ENCODE assay signal across 8 mouse cellular contexts in genomic region chr3:151001881-151002412, GRCm38 (mm10).
DNase-seq lines count a peak whose midpoint lies in the region; ATAC-seq lines count a peak whose summit lies in the region.

No protein-coding gene starts in this region.

- no peaks in the 10 kb centered on the region for H3K9me3 ChIP-seq in limb, embryonic 10.5 days (replicated peaks)

- intact Hi-C loops in gastrocnemius, postnatal 36 days (cut with DNase I) = no loop called here

- no peak overlapping the region for H3K27ac ChIP-seq in limb, embryonic 10.5 days

- no peaks in the 10 kb centered on the region; the same call in 1 of the 2 replicates for H3K27me3 ChIP-seq in limb, embryonic 10.5 days (ENCODE audit: low read depth, poor library complexity, severe bottlenecking)

- H3K36me3 ChIP-seq in limb, embryonic 10.5 days = no peaks in the 10 kb centered on the region

- WGBS in limb, embryonic 10.5 days = 33% methylated on average over 6 of the region's 6 CpGs

- peak; percentile 53 for ATAC-seq in granulocyte monocyte progenitor cell, adult 5-6 weeks (replicated peaks; ENCODE audit: poor library complexity, severe bottlenecking)

- no peak overlapping the region for H3K4me3 ChIP-seq in limb, embryonic 10.5 days

- peaks cover 6% of the 10 kb centered on the region for H3K4me1 ChIP-seq in limb, embryonic 10.5 days

- peak; percentile 13 for DNase-seq in gastrocnemius, postnatal 10 days
- no peak for DNase-seq in gastrocnemius, postnatal 36 days
- DNase-seq in 3T3-L1 (ENCODE audit: low read depth, low spot score) = peak; percentile 54
- DNase-seq in adrenal gland, postnatal 36 days = peak; percentile 2 to 25
- peak; percentile 38 for DNase-seq in limb, embryonic 10.5 days (ENCODE audit: low spot score)
- DNase-seq in right cerebral cortex, postnatal 14 days = peak; percentile 61
- DNase-seq in spleen, postnatal 36 days (ENCODE audit: low spot score in 2 of 2) = no peak

Comparison
In these comparisons a context has a peak if more than half of its experiments do, and no peak if none do; other contexts are left out.
1. DNase-seq: peak in gastrocnemius, postnatal 10 days (single experiment), 3T3-L1 (single experiment), adrenal gland, postnatal 36 days (2 of 2), limb, embryonic 10.5 days (single experiment) and right cerebral cortex, postnatal 14 days (single experiment); none in gastrocnemius, postnatal 36 days (0 of 2) and spleen, postnatal 36 days (0 of 2).